Mouse (Mus musculus) ovary, adult 2 months (tissue): Measurements from ENCODE around the gene Olfm4. TPM values are rescaled to one million over a fixed set of nuclear protein-coding genes. Genes with fewer than 3 reads are reported as not detected.

Experiments
- polyA plus RNA-seq: library from polyadenylated mRNA; depleted of rRNA; stranded (reverse); fragments of >200 nt; gene quantifications from 2 replicates; pipeline ENCODE4 v1.2.3, GENCODE M21; 2012; rRNA removed

Olfm4 gene
- polyA plus RNA-seq: 0.10 TPM in 1 of 2 replicates, not detected in the other

GRCm38 (mm10) chr14:79983781-79984180 is at the start of gene Olfm4:
TSS of gene Olfm4 (plus strand) at chr14:79984081.

Other genes with a start within 250 kb of the Olfm4 start
- 1.4 and 1.7 TPM in 2 replicates for gene Pcdh8, start 212.8 kb upstream of the Olfm4 start, polyA plus RNA-seq